Mouse (Mus musculus): ENCODE results near the gene Gm9972.

GRCm38 (mm10) chr11:43059437-43059970 lies 24.0 kb downstream of the Gm9972 start:
- TF ChIP-seq POLR2A (IDR thresholded peaks at IDR 0.05; ENCODE audit: low read depth, low read length): no peak
- no peak for TF ChIP-seq CTCF (IDR thresholded peaks at IDR 0.05; ENCODE audit: extremely low read depth, insufficient read length, insufficient replicate concordance, low read depth, low read length)

Data from small intestine, adult 2 months (tissue).